Mouse (Mus musculus) stomach, embryonic 15.5 days (tissue): ENCODE results near the gene Prkci. TPM values are rescaled to one million over a fixed set of nuclear protein-coding genes. Genes with fewer than 3 reads are reported as not detected.
A peak's percentile ranks its signal among the peaks of the same experiment; 100 is the strongest.

Experiments used
- ATAC-seq: fragments of 200-750 bp; cut with Nextera tagmentation; 2 replicates; pipeline ENCODE4 v1.8.0; 2017; ENCODE audit warnings: low read depth, moderate number of reproducible peaks, moderate TSS enrichment; ENCODE audit not compliant: insufficient read depth, low FRiP score
- H3K27ac ChIP-seq: fragments of 300-500 bp; sonication (generic); 2 replicates; pipeline ENCODE4 v1.5.1; 2015; ENCODE audit warnings: mild to moderate bottlenecking, inconsistent platforms
- H3K27me3 ChIP-seq: fragments of 300-500 bp; sonication (generic); replicated peaks from 2 replicates; pipeline ENCODE4 v1.6.1; 2015; ENCODE audit warnings: inconsistent platforms
- H3K36me3 ChIP-seq: fragments of 300-500 bp; sonication (generic); 2 replicates; pipeline ENCODE4 v1.6.1; 2015; ENCODE audit warnings: inconsistent platforms
- H3K4me1 ChIP-seq: fragments of 300-500 bp; sonication (generic); 2 replicates; pipeline ENCODE4 v1.6.1; 2015; ENCODE audit warnings: inconsistent platforms
- H3K4me2 ChIP-seq: fragments of 300-500 bp; sonication (generic); 2 replicates; pipeline ENCODE4 v1.6.1; 2015; ENCODE audit warnings: mild to moderate bottlenecking, inconsistent platforms
- H3K4me3 ChIP-seq: fragments of 300-500 bp; sonication (generic); replicated peaks from 2 replicates; pipeline ENCODE4 v1.5.1; 2015; ENCODE audit warnings: inconsistent platforms
- H3K9ac ChIP-seq: fragments of 300-500 bp; sonication (generic); 2 replicates; pipeline ENCODE4 v1.6.1; 2015; ENCODE audit warnings: inconsistent platforms
- H3K9me3 ChIP-seq: fragments of 300-500 bp; sonication (generic); 2 replicates; pipeline ENCODE4 v1.6.1; 2016; ENCODE audit warnings: inconsistent platforms
- WGBS: fragments of 180-500 bp; shearing (Covaris S2); methylation state at CpG from one replicate; pipeline ENCODE4 v1.1.7; 2015; 5-methylcytosine and 5-hydroxymethylcytosine counted together
- polyA plus RNA-seq: library from polyadenylated mRNA; unstranded; fragments of >200 nt; fragmentation: Nextera tagmentation; extraction: Ambion mirVana; gene quantifications from 2 replicates; pipeline ENCODE4 v1.2.1, GENCODE M21; 2015

Gene Prkci
- polyA plus RNA-seq, 1 experiment from 2014 or later: 39.3 TPM

GRCm38 (mm10) chr3:30975102-30975754 lies 20.3 kb upstream of the Prkci start:
- no peak overlapping the region for H3K4me3 ChIP-seq
- no peaks in the 10 kb centered on the region for H3K4me1 ChIP-seq
- no peak for ATAC-seq
- WGBS: 47% methylated on average over 9 of the region's 9 CpGs
- H3K9ac ChIP-seq: no peak overlapping the region
- H3K27me3 ChIP-seq: no peaks in the 10 kb centered on the region
- no peaks in the 10 kb centered on the region for H3K9me3 ChIP-seq
- H3K27ac ChIP-seq: no peak overlapping the region
- no peak overlapping the region for H3K4me2 ChIP-seq
- no peaks in the 10 kb centered on the region for H3K36me3 ChIP-seq

DNA sequence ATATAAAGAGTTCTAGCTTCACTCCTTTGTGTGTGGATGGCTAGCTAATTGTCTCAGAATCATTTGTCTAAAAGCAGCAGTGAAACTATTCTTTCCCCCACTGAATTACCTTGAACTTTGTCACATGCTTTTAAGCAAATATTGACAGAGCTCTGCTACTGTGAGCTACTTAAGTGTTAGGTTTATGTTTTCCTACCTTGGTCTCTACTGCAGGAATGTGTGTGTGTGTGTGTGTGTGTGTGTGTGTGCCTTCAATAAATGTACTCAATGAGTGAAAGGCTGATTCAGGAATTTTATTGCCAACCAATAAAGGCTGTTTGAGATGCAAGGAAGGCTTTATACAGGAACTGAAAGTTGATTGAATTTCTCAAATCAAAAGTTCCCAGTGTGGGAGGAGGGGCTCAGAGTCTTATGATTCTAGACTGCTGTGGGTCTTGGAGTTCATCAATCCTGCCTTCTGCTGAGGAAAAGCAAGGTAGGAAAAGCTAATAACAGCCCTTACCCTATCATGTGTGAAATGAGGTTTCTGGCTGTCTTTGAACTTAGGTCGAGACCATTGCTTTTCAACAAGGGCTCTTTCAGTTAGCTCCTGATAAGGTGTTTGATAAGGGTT lies 18.4 kb upstream of the Prkci start:
- ATAC-seq: peak; percentile 82
- peak overlapping the region; percentile 68; the same call in 1 of the 2 replicates for H3K27ac ChIP-seq
- H3K9ac ChIP-seq: no peak overlapping the region
- no peak overlapping the region for H3K4me2 ChIP-seq
- H3K9me3 ChIP-seq: no peaks in the 10 kb centered on the region
- no peaks in the 10 kb centered on the region for H3K36me3 ChIP-seq
- 0 out of 2 replicates have a peak, but pooled peaks cover 3% of the 10 kb centered on the region for H3K4me1 ChIP-seq
- 37% methylated on average over 1 of the region's 1 CpGs for WGBS
- H3K4me3 ChIP-seq: no peak overlapping the region
- no peaks in the 10 kb centered on the region for H3K27me3 ChIP-seq

GRCm38 (mm10) chr3:30981616-30982380 lies 13.7 kb upstream of the Prkci start:
- Histone ChIP-seq H3K9me3 (no peaks in the 10 kb centered on the region), H3K27ac (peak overlapping the region; percentile 16; the same call in 1 of the 2 replicates), H3K4me1 (0 out of 2 replicates have a peak, but pooled peaks cover 3% of the 10 kb centered on the region), H3K27me3 (no peaks in the 10 kb centered on the region), H3K4me2 (no peak overlapping the region), H3K9ac (no peak overlapping the region), H3K4me3 (no peak overlapping the region), H3K36me3 (no peaks in the 10 kb centered on the region)
- peak; percentile 83; the same call in 1 of the 2 replicates for ATAC-seq
- WGBS: 57% methylated on average over 5 of the region's 5 CpGs

GRCm38 (mm10) chr3:30982924-30983536 lies 12.5 kb upstream of the Prkci start:
- Histone ChIP-seq H3K9me3 (no peaks in the 10 kb centered on the region), H3K36me3 (no peaks in the 10 kb centered on the region), H3K9ac (no peak overlapping the region), H3K27ac (no peak overlapping the region), H3K4me1 (0 out of 2 replicates have a peak, but pooled peaks cover 3% of the 10 kb centered on the region), H3K4me2 (no peak overlapping the region), H3K27me3 (no peaks in the 10 kb centered on the region), H3K4me3 (no peak overlapping the region)
- 48% methylated on average over 8 of the region's 8 CpGs for WGBS
- no peak for ATAC-seq

DNA sequence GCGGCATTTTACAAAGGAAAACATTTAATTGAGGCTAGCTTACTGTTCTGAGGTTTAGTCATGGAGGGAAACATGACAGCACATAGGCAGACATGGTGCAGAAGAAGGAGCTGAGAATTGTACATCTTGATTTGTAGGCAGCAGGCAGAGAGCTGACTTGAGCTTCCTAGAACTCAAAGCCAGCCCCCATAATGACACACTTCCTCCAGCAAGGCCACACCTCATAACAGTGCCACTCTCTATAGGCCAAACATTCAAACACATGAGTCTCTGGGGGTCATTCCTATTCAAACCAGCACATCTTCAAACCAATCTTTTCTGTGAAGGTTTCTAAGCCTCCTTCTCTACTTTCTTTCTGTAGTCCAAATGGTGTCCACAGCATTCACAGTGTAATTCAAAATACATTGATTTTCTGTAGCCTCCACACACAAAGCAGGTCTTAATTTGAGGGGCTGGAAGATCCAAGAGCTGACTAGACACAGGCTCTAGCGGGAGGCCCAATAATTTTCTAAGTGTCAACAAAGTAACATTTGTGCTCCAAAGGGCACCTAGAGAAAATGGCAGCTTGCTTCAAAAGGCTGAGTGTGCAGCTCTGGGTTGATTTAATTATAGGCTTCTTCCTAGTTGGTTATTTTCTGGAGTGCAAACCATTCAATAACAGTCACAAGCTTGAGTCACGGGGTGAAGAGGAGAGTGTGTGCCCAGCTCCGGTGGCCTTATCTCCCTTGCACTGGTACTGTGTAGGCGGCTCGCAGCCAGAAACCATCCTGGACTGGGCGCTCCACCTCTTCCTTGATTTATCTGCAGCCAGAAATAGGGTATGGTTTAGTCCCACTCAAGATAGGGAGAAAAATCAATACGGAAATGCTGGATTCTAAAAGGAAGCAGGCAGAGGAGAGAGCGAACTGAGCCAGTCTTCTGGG lies 7.9 kb upstream of the Prkci start:
- H3K4me1 ChIP-seq: no peaks in the 10 kb centered on the region
- no peaks in the 10 kb centered on the region for H3K36me3 ChIP-seq
- peak; percentile 78 for ATAC-seq
- H3K27me3 ChIP-seq: no peaks in the 10 kb centered on the region
- no peak overlapping the region for H3K4me3 ChIP-seq
- peak overlapping the region; percentile 26; the same call in 1 of the 2 replicates for H3K27ac ChIP-seq
- H3K9ac ChIP-seq: no peak overlapping the region
- no peak overlapping the region for H3K4me2 ChIP-seq
- H3K9me3 ChIP-seq: no peaks in the 10 kb centered on the region
- whole genome bisulfite sequencing: 67% methylated on average over 9 of the region's 9 CpGs

DNA sequence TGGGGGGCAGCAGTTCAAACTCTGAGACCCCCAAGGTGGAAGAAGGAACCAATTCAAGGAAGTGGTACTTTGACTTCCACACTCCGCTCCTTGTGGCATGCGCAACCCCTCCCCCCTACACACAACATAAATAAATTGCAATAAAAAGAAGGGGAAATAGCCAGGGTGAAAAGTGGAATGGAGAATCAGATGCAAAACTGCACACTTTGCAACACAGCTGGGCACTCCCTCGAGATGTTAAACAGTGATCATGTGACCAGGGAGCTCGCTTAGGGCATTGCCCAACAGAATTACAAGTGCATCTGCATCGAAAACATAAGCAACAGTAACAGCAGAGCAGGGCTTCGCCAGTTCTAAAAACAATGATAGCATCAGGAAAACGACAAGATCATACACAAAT lies 3.4 kb upstream of the Prkci start:
- H3K27ac ChIP-seq: no peak overlapping the region
- H3K36me3 ChIP-seq: no peaks in the 10 kb centered on the region
- no peaks in the 10 kb centered on the region for H3K27me3 ChIP-seq
- ATAC-seq: no peak
- WGBS: 69% methylated on average over 7 of the region's 7 CpGs
- no peak overlapping the region for H3K4me2 ChIP-seq
- H3K4me3 ChIP-seq: no peak overlapping the region
- peaks cover under 1% of the 10 kb centered on the region; the same call in 1 of the 2 replicates for H3K4me1 ChIP-seq
- no peaks in the 10 kb centered on the region for H3K9me3 ChIP-seq
- H3K9ac ChIP-seq: no peak overlapping the region

DNA sequence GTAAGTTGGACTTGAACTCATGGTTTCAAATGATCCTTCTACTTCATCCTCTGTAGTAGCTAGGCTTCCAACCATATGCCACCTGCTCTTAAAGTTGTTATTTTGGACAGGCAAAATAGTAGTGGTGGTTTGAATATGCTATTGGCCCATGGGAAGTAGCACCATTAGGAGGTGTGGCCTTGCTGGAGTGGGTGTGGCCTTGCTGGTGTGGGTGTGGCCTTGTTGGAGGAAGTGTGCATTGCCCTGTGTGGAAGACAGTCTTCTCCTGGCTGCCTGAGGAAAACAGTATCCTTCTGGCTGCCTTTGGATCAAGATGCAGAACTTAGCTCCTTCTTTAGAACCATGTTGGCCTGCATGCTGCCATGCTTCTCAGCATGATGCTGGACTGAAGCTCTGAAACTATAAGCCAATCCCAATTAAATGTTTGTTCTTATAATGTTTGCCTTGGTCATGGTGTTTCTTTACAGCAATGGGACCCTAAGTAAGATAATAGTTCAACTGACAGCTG lies 2.4 kb upstream of the Prkci start:
- H3K27me3 ChIP-seq: no peaks in the 10 kb centered on the region

GRCm38 (mm10) chr3:30994859-30995258 lies 688 bp upstream of the Prkci start:
- 14% methylated on average over 6 of the region's 6 CpGs for WGBS
- H3K27ac ChIP-seq: peak overlapping the region; percentile 77; the same call in 1 of the 2 replicates
- no peak overlapping the region; the same call in 1 of the 2 replicates for H3K9ac ChIP-seq

More for the DNA sequence above, 2.4 kb upstream of the Prkci start:
- no peak overlapping the region for H3K9ac ChIP-seq
- ATAC-seq: no peak
- H3K4me2 ChIP-seq: no peak overlapping the region
- H3K9me3 ChIP-seq: no peaks in the 10 kb centered on the region
- no peak overlapping the region for H3K4me3 ChIP-seq
- no peaks in the 10 kb centered on the region for H3K36me3 ChIP-seq
- H3K4me1 ChIP-seq: peaks cover 5% of the 10 kb centered on the region; the same call in 1 of the 2 replicates
- no peak overlapping the region for H3K27ac ChIP-seq

GRCm38 (mm10) chr3:30995899-30996687 lies 546 bp downstream of the Prkci start:
- H3K4me2 ChIP-seq: peak overlapping the region; percentile 52
- peak overlapping the region; percentile 77 for H3K27ac ChIP-seq
- H3K4me3 ChIP-seq: peak overlapping the region; percentile 97
- ATAC-seq: peak; percentile 44
- H3K4me1 ChIP-seq: peaks cover 25% of the 10 kb centered on the region
- no peaks in the 10 kb centered on the region for H3K27me3 ChIP-seq
- WGBS: under 1% methylated on average over 46 of the region's 49 CpGs
- no peaks in the 10 kb centered on the region for H3K9me3 ChIP-seq
- no peaks in the 10 kb centered on the region for H3K36me3 ChIP-seq
- peak overlapping the region; percentile 91 for H3K9ac ChIP-seq

More at GRCm38 (mm10) chr3:30994859-30995258, 688 bp upstream of the Prkci start:
- H3K9me3 ChIP-seq: no peaks in the 10 kb centered on the region
- H3K4me3 ChIP-seq: peak overlapping the region; percentile 97
- no peak for ATAC-seq
- H3K36me3 ChIP-seq: no peaks in the 10 kb centered on the region
- peaks cover 17% of the 10 kb centered on the region for H3K4me1 ChIP-seq
- H3K4me2 ChIP-seq: peak overlapping the region; percentile 52
- H3K27me3 ChIP-seq: no peaks in the 10 kb centered on the region

DNA sequence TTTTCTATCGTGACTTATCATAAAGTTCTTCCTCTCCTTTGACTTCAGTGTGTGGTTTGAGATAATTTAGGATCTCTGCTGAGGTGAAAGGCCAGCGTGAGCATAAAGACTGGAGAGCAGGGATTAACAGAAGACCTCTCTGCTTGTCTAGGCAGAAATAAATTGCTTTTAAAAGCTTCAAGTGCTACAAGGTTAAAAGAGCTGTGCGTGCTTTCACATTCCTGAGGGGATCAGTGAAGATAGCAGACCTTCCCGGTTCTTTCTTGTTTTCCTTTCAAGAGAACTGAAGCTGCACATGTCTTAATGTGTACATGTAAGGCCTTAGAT lies 1.1 kb downstream of the Prkci start:
- H3K9me3 ChIP-seq: no peaks in the 10 kb centered on the region
- peak overlapping the region; percentile 97 for H3K4me3 ChIP-seq
- ATAC-seq: no peak
- 3% methylated on average over 4 of the region's 4 CpGs for WGBS
- H3K4me1 ChIP-seq: peaks cover 27% of the 10 kb centered on the region
- H3K36me3 ChIP-seq: no peaks in the 10 kb centered on the region
- H3K27ac ChIP-seq: peak overlapping the region; percentile 77; the same call in 1 of the 2 replicates
- peak overlapping the region; percentile 52 for H3K4me2 ChIP-seq
- H3K27me3 ChIP-seq: no peaks in the 10 kb centered on the region
- peak overlapping the region; percentile 91; the same call in 1 of the 2 replicates for H3K9ac ChIP-seq
